Mouse (Mus musculus) hindbrain, embryonic 12.5 days (tissue): Measurements from ENCODE around the gene Gpx2. TPM values are rescaled to one million over a fixed set of nuclear protein-coding genes. Genes with fewer than 3 reads are reported as not detected.

Source experiments
- ATAC-seq: fragments of 200-750 bp; cut with Nextera tagmentation; 2 replicates; pipeline ENCODE4 v1.8.0; 2017; ENCODE audit warnings: moderate TSS enrichment; ENCODE audit not compliant: low FRiP score
- H3K27ac ChIP-seq: fragments of 300-500 bp; sonication (generic); 2 replicates; pipeline ENCODE4 v1.5.1; 2016; ENCODE audit warnings: mild to moderate bottlenecking
- H3K27me3 ChIP-seq: fragments of 300-500 bp; sonication (generic); 2 replicates; pipeline ENCODE4 v1.6.1; 2016; ENCODE audit warnings: mild to moderate bottlenecking
- H3K36me3 ChIP-seq: fragments of 300-500 bp; sonication (generic); 2 replicates; pipeline ENCODE4 v1.6.1; 2016; ENCODE audit warnings: mild to moderate bottlenecking
- H3K4me1 ChIP-seq: fragments of 300-500 bp; sonication (generic); 2 replicates; pipeline ENCODE4 v1.6.1; 2016
- H3K4me2 ChIP-seq: fragments of 300-500 bp; sonication (generic); replicated peaks from 2 replicates; pipeline ENCODE4 v1.6.1; 2016; ENCODE audit warnings: mild to moderate bottlenecking
- H3K4me3 ChIP-seq: fragments of 300-500 bp; sonication (generic); 2 replicates; pipeline ENCODE4 v1.5.1; 2016; ENCODE audit warnings: mild to moderate bottlenecking
- H3K9ac ChIP-seq: fragments of 300-500 bp; sonication (generic); 2 replicates; pipeline ENCODE4 v1.6.1; 2016; ENCODE audit warnings: mild to moderate bottlenecking, moderate library complexity
- H3K9me3 ChIP-seq: fragments of 300-500 bp; sonication (generic); replicated peaks from 2 replicates; pipeline ENCODE4 v1.6.1; 2016; ENCODE audit warnings: mild to moderate bottlenecking
- WGBS: fragments of 180-500 bp; shearing (Covaris S2); methylation state at CpG from one replicate; pipeline ENCODE4 v1.1.7; 2016; 5-methylcytosine and 5-hydroxymethylcytosine counted together
- polyA plus RNA-seq: library from polyadenylated mRNA; unstranded; fragments of >200 nt; fragmentation: Nextera tagmentation; extraction: Ambion mirVana; gene quantifications from 2 replicates; pipeline ENCODE4 v1.2.1, GENCODE M21; 2016

The Gpx2 gene
- polyA plus RNA-seq, 1 experiment from 2014 or later, result 0.44 TPM

DNA sequence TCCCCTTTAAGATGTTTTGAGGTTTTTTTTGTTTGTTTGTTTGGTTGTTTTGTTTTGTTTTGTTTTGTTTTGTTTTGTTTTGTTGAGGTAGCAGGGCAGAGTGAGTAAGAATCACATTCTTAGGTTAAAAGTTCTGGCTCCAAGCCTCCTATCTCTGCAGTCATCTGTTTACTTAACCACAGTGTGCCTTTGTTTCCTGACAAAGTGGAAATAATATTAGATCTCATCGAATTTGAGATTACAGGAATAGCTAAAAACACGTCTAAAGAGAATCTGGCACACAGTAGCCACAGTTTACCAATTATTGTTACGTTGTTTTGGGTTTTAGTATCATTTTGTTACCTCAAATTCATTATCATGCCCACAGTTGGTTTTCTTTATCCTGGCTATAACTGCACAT is 20.7 kb downstream of the Gpx2 start:
- H3K9ac ChIP-seq, result no peak overlapping the region
- H3K9me3 ChIP-seq, result no peaks in the 10 kb centered on the region
- 0 out of 2 replicates have a peak, but pooled peaks cover 4% of the 10 kb centered on the region for H3K36me3 ChIP-seq
- no peaks in the 10 kb centered on the region for H3K4me1 ChIP-seq
- no peak overlapping the region for H3K4me3 ChIP-seq
- no peak overlapping the region for H3K4me2 ChIP-seq
- ATAC-seq, result no peak
- WGBS, result 77% methylated on average over 3 of the region's 3 CpGs
- no peaks in the 10 kb centered on the region for H3K27me3 ChIP-seq
- H3K27ac ChIP-seq, result no peak overlapping the region

DNA sequence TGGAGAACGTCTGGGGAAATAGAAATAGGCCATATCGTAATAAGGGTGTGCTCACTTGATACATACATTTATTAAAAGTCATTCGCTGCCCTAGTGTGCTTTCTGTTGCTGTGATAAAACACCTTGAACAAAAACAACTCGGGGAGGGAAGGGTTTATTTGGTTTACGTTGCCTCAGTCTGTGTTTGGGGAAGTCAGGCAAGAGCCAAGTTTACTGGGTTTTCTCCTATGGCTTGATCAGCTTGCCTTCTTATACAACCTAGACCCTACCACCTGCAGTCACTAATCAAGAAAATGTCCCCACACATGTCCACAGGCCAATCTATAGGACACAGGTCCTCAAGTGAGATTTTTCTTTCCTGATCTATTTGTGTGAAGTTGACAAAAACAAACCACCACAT is 23.8 kb downstream of the Gpx2 start:
- no peak for ATAC-seq
- no peak overlapping the region for H3K4me3 ChIP-seq
- no peaks in the 10 kb centered on the region for H3K36me3 ChIP-seq
- no peaks in the 10 kb centered on the region for H3K27me3 ChIP-seq
- no peak overlapping the region for H3K9ac ChIP-seq
- no peak overlapping the region for H3K27ac ChIP-seq
- peaks cover under 1% of the 10 kb centered on the region; the same call in 1 of the 2 replicates for H3K4me1 ChIP-seq
- no peak overlapping the region for H3K4me2 ChIP-seq
- H3K9me3 ChIP-seq, result no peaks in the 10 kb centered on the region
- WGBS, result 87% methylated on average over 5 of the region's 5 CpGs

DNA sequence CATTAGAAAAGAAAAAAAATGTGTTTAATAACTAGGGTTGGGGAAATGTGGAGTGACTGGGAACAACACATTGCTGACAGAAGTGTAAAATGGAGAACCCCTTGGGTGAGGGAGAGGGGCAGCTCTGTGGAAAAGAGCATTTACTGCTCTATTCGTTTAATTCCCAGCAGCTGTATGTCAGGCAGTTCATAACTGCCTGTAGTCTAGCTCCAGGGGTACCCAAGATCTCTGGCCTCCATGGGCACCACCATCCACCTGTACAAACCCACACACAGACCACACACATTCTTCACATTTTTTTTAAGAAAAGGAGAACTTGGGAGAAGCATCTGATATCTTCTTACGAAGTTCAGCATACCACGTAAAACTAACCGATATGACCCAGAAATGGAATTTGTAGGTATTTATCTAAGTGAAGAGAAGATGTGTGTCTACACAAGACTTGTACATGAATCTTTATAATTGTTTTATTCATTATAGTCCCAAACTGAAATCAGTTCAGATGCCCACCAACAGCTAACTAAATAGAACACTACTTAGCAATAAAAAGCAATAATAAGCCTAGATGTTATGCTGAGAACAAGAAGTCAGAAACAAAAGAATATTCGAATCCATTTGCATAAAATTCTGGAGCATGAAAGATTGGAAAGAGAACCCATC is 24.4 kb downstream of the Gpx2 start:
- no peak for ATAC-seq
- 93% methylated on average over 5 of the region's 5 CpGs for WGBS
- no peaks in the 10 kb centered on the region for H3K27me3 ChIP-seq
- H3K27ac ChIP-seq, result no peak overlapping the region
- H3K36me3 ChIP-seq, result no peaks in the 10 kb centered on the region
- H3K9me3 ChIP-seq, result no peaks in the 10 kb centered on the region
- no peak overlapping the region for H3K4me3 ChIP-seq
- H3K9ac ChIP-seq, result no peak overlapping the region
- H3K4me2 ChIP-seq, result no peak overlapping the region
- peaks cover 6% of the 10 kb centered on the region for H3K4me1 ChIP-seq

DNA sequence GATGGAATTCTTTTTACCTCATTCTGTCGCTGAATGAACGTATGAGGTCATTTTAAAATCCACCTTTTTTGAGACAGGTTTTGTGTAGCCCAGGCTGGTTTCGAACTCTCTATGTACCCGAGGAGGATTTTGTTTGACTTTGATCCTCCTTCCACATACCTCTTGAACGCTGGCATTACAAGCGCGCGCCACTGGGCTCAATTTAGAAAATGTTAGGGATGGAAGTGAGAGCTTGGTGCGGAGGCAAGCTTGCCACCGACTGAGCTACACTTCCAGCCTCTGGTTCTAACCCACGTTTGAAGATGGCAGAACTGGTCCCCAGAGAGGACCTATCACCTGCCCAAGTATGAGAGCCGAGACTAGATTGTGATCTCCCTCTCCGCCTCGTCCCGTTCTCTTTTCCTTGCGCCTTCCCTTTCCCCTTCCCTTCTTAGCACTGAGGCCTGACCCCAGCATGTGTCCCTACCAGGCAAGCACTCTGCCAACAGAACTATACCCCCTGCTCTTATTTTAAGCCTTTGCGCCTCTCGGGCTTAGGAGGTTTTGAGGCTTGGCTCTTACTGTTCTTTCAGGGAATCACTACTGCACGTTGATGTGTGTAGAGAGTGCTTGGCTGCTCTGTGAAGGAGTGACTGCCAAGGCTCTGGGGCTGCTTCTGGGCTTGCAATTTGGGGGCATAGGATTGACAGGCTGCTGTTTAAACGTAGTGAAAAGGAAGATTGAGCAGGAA is 29.3 kb downstream of the Gpx2 start:
- ATAC-seq, result peak; percentile 35; the same call in 1 of the 2 replicates
- WGBS, result 31% methylated on average over 20 of the region's 20 CpGs
- H3K9me3 ChIP-seq, result no peaks in the 10 kb centered on the region
- peak overlapping the region; percentile 75 for H3K27ac ChIP-seq
- no peaks in the 10 kb centered on the region for H3K27me3 ChIP-seq
- no peaks in the 10 kb centered on the region for H3K36me3 ChIP-seq
- H3K9ac ChIP-seq, result peak overlapping the region; percentile 67
- H3K4me2 ChIP-seq, result peak overlapping the region; percentile 65
- H3K4me1 ChIP-seq, result peaks cover 7% of the 10 kb centered on the region
- H3K4me3 ChIP-seq, result peak overlapping the region; percentile 54

DNA sequence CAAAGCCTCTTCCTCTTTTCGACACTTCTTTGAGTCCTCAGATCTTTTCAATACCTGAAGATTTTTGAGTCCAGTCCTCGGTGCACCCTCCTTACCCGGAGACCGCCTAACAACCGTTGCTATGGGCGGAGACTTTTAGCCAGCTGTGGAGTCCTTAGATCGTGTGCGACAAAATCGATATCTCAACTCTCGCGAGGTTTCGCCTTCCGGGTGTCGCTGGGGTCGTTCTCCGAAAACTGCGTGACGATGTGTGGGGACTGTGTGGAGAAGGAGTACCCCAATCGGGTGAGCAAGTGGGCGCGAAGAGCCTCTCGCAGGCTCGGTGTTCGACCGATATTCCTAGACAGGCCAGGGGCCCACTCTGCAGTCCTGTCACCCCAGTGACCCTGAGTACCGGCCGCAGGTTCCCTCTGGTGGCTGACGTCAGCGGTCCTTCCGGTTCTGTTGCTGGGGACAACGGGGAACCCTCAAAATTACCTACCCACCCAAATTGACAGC is 30.0 kb downstream of the Gpx2 start, which contains the start of the genes Churc1 and Fntb:
Gene Churc1 (plus strand): TSS at position 185 of the 498 bp plus-strand sequence.
Gene Fntb (plus strand): TSS at position 236 of the 498 bp plus-strand sequence.
- ATAC-seq, result peak; percentile 96

DNA sequence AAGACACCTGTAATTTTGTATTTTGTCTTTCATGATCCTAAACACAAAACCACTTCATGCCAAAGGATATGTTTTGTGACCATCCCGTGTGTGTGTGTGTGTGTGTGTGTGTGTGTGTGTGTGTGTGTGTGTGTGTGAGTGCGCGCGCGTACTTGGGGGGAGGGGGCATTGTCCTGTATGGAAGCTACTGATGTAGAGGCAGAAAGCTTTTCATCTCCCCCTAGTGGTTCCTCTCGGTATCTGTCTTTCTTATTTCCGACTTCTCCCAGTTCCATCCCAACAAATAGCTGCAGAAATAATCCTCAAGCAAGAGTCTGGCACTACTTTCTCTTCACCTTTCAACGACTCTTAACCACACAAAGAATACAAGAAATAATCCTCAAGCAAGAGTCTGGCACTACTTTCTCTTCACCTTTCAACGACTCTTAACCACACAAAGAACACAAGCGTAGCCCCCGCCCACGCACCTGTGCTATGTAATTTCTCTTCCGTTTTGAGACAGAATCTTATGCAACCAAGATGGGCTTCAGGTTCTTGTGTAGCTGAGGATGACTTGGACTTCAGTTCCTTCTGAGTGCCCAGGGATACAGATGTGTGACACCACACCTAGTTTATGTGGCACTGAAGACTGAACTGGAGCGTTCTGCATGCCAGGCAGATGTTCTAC is 42.6 kb downstream of the Gpx2 start:
- H3K4me2 ChIP-seq, result no peak overlapping the region
- no peak for ATAC-seq
- WGBS, result 46% methylated on average over 14 of the region's 14 CpGs

More for the DNA sequence above, 30.0 kb downstream of the Gpx2 start, which contains the start of the genes Churc1 and Fntb:
- no peaks in the 10 kb centered on the region for H3K9me3 ChIP-seq
- H3K9ac ChIP-seq, result peak within 1 kb of the TSS; percentile 67
- H3K36me3 ChIP-seq, result no peaks in the 10 kb centered on the region
- peaks cover 7% of the 10 kb centered on the region for H3K4me1 ChIP-seq
- H3K27ac ChIP-seq, result peak within 1 kb of the TSS; percentile 75
- no peaks in the 10 kb centered on the region for H3K27me3 ChIP-seq
- H3K4me2 ChIP-seq, result peak within 1 kb of the TSS; percentile 65
- peak within 1 kb of the TSS; percentile 54 for H3K4me3 ChIP-seq
- WGBS, result 0% methylated on average over 31 of the region's 31 CpGs

DNA sequence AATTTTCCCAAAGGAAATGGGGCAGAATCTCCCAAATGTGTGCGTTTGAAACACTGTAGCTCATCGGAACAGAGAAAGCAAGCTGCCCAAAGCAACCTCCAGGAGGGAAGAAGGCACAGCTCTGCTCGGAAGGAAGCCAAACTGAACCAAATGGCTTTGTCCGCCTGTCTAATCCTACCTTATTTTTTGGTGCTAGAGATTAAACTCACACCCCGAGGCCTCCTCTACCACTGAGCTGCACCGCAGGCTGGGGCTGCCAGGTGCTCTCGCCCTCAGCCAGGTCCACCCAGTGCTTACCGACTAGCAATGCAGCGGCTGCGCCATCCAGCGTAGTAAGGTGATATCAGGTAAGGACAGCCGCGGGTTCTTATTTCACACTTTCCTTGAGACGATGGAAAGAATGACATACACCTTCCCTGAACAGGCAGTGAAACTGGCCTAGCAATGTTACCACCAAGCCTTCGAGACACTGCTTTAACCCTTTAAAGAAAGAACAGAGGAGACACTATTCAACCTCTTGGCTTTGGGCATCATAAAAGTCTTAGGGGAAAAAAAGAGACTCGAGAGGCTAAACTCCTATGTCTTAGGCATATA is 44.4 kb downstream of the Gpx2 start:
- Histone ChIP-seq H3K9ac (no peak overlapping the region), H3K9me3 (no peaks in the 10 kb centered on the region), H3K27ac (no peak overlapping the region), H3K36me3 (no peaks in the 10 kb centered on the region), H3K4me3 (no peak overlapping the region), H3K4me1 (no peaks in the 10 kb centered on the region), H3K27me3 (no peaks in the 10 kb centered on the region), H3K4me2 (no peak overlapping the region)
- 77% methylated on average over 16 of the region's 16 CpGs for WGBS
- no peak for ATAC-seq

More for the DNA sequence above, 42.6 kb downstream of the Gpx2 start:
- H3K4me1 ChIP-seq, result no peaks in the 10 kb centered on the region
- H3K4me3 ChIP-seq, result no peak overlapping the region
- no peaks in the 10 kb centered on the region for H3K27me3 ChIP-seq
- no peak overlapping the region for H3K9ac ChIP-seq
- no peaks in the 10 kb centered on the region for H3K9me3 ChIP-seq
- no peaks in the 10 kb centered on the region for H3K36me3 ChIP-seq
- no peak overlapping the region for H3K27ac ChIP-seq

Other genes starting within 250 kb of the Gpx2 start
- gene Sptb, start 85.0 kb downstream of the Gpx2 start, polyA plus RNA-seq, result 3.3 and 4.2 TPM in 2 replicates
- 79.4 and 91.1 TPM in 2 replicates for gene Churc1, start 30.0 kb downstream of the Gpx2 start, polyA plus RNA-seq
- 37.0 and 38.7 TPM in 2 replicates for gene Fntb, start 30.0 kb downstream of the Gpx2 start, polyA plus RNA-seq
- 25.1 and 27.8 TPM in 2 replicates for gene Rab15, start 27.4 kb upstream of the Gpx2 start, polyA plus RNA-seq
- gene Max, start 166.6 kb upstream of the Gpx2 start, polyA plus RNA-seq, result 14.3 and 17.2 TPM in 2 replicates